Mouse (Mus musculus): ENCODE measurements around the gene Ezh2.
"Not testable (repeated sequence)": the region's sequence is repeated elsewhere in the genome, so short reads cannot be mapped to it uniquely, and the experiment has no call there.

Ezh2 gene

GRCm38 (mm10) chr6:47594926-47595623 lies at the start of gene Ezh2:
Ezh2 (minus strand) TSS chr6:47595341.
- peak; percentile 98 for DNase-seq (ENCODE audit: low spot score)

GRCm38 (mm10) chr6:47636527-47637076 lies 41.5 kb upstream of the Ezh2 start:
- DNase-seq (ENCODE audit: low spot score) = no peak

GRCm38 (mm10) chr6:47635995-47636526 lies 40.9 kb upstream of the Ezh2 start:
- no peak for DNase-seq (ENCODE audit: low spot score)

- DNase-seq (ENCODE audit: low spot score) = no peak
These were observed 40.3 kb upstream of the Ezh2 start for GRCm38 (mm10) chr6:47635207-47635994.

GRCm38 (mm10) chr6:47633467-47633866 lies 38.3 kb upstream of the Ezh2 start:
- DNase-seq (ENCODE audit: low spot score) = no peak

GRCm38 (mm10) chr6:47630061-47630460 lies 34.9 kb upstream of the Ezh2 start:
- DNase-seq (ENCODE audit: low spot score) = not testable (repeated sequence)

GRCm38 (mm10) chr6:47627978-47628377 lies 32.8 kb upstream of the Ezh2 start:
- DNase-seq (ENCODE audit: low spot score) = no peak

- DNase-seq (ENCODE audit: low spot score) = not testable (repeated sequence)
These were observed 31.8 kb upstream of the Ezh2 start for GRCm38 (mm10) chr6:47626976-47627375.

- no peak for DNase-seq (ENCODE audit: low spot score)
These were observed 25.9 kb upstream of the Ezh2 start for GRCm38 (mm10) chr6:47621039-47621438.

- DNase-seq (ENCODE audit: low spot score) = not testable (repeated sequence)
These were observed 13.2 kb upstream of the Ezh2 start for GRCm38 (mm10) chr6:47608306-47608705.

- DNase-seq (ENCODE audit: low spot score) = no peak
These were observed 6.8 kb upstream of the Ezh2 start for GRCm38 (mm10) chr6:47601931-47602330.

- no peak for DNase-seq (ENCODE audit: low spot score)
These were observed 555 bp upstream of the Ezh2 start for GRCm38 (mm10) chr6:47595696-47596095.

GRCm38 (mm10) chr6:47594141-47594835 lies 853 bp downstream of the Ezh2 start:
- DNase-seq (ENCODE audit: low spot score) = peak; percentile 87

- no peak for DNase-seq (ENCODE audit: low spot score)
These were observed 1.6 kb downstream of the Ezh2 start for GRCm38 (mm10) chr6:47593590-47593989.

- DNase-seq (ENCODE audit: low spot score) = not testable (repeated sequence)
These were observed 7.8 kb downstream of the Ezh2 start for GRCm38 (mm10) chr6:47587332-47587731.

- no peak for DNase-seq (ENCODE audit: low spot score)
These were observed 22.3 kb downstream of the Ezh2 start for GRCm38 (mm10) chr6:47572887-47573286.

- DNase-seq (ENCODE audit: low spot score) = no peak
These were observed 29.7 kb downstream of the Ezh2 start for GRCm38 (mm10) chr6:47565326-47566035.

GRCm38 (mm10) chr6:47561426-47561825 lies 33.7 kb downstream of the Ezh2 start:
- no peak for DNase-seq (ENCODE audit: low spot score)

- no peak for DNase-seq (ENCODE audit: low spot score)
These were observed 34.3 kb downstream of the Ezh2 start for GRCm38 (mm10) chr6:47560846-47561245.

GRCm38 (mm10) chr6:47560407-47560806 lies 34.7 kb downstream of the Ezh2 start:
- no peak for DNase-seq (ENCODE audit: low spot score)

GRCm38 (mm10) chr6:47559287-47559686 lies 35.9 kb downstream of the Ezh2 start:
- no peak for DNase-seq (ENCODE audit: low spot score)

All from yolk sac, embryonic 10.5 days (tissue).